Mouse (Mus musculus) myocyte (in vitro differentiated cells): Measurements from ENCODE around the gene Rpa1. TPM values are rescaled to one million over a fixed set of nuclear protein-coding genes. Genes with fewer than 3 reads are reported as not detected.

ENCODE experiments used
- H3K27me3 ChIP-seq: one replicate; pipeline ENCODE4 v1.6.1; 2011; ENCODE audit not compliant: control insufficient read depth, insufficient read depth, insufficient read length
- H3K36me3 ChIP-seq: one replicate; pipeline ENCODE4 v1.6.1; 2011; ENCODE audit not compliant: control insufficient read depth, insufficient read depth
- H3K4me2 ChIP-seq: one replicate; pipeline ENCODE4 v1.6.1; 2011; ENCODE audit warnings: low read depth, control low read depth
- H3K4me3 ChIP-seq: one replicate; pipeline ENCODE4 v1.5.1; 2011; ENCODE audit warnings: mild to moderate bottlenecking, control low read depth, moderate library complexity
- H3K79me2 ChIP-seq: one replicate; pipeline ENCODE4 v1.6.1; 2011; ENCODE audit not compliant: control insufficient read depth, insufficient read depth
- H3ac ChIP-seq: one replicate; pipeline ENCODE4 v1.6.1; 2011; ENCODE audit not compliant: control insufficient read depth, insufficient read length
- CEBPB ChIP-seq: IDR thresholded peaks from 2 replicates; pipeline ENCODE4 v1.6.1; 2011; ENCODE audit warnings: mild to moderate bottlenecking, moderate library complexity; ENCODE audit not compliant: poor library complexity, insufficient read depth, severe bottlenecking
- E2F4 ChIP-seq: IDR thresholded peaks from one replicate; pipeline ENCODE4 v1.6.1; 2011; ENCODE audit warnings: mild to moderate bottlenecking, control low read depth, moderate library complexity; ENCODE audit not compliant: insufficient read depth
- MAX ChIP-seq: IDR thresholded peaks from one replicate; pipeline ENCODE4 v1.6.1; 2011; ENCODE audit warnings: low read depth, mild to moderate bottlenecking, control low read depth
- MYOD1 ChIP-seq, 3 experiments: IDR thresholded peaks; one replicate each; pipeline ENCODE4 v1.6.1; 2011; ENCODE audit warnings: control low read depth in 2 of 3, low read depth in 2 of 3, mild to moderate bottlenecking in 2 of 3, moderate library complexity in 1 of 3; ENCODE audit not compliant: insufficient read length in 2 of 3, control insufficient read depth in 1 of 3
- MYOG ChIP-seq, 3 experiments: IDR thresholded peaks; one replicate each; pipeline ENCODE4 v1.6.1; 2011; ENCODE audit warnings: control low read depth in 2 of 3, low read depth in 2 of 3, mild to moderate bottlenecking in 2 of 3; ENCODE audit not compliant: insufficient read length in 2 of 3, control insufficient read depth in 1 of 3, insufficient read depth in 1 of 3
- POLR2A ChIP-seq: IDR thresholded peaks from one replicate; pipeline ENCODE4 v1.6.1; 2011; ENCODE audit warnings: low read depth, mild to moderate bottlenecking, control low read depth, moderate library complexity; ENCODE audit not compliant: insufficient read length
- POLR2AphosphoS2 ChIP-seq: IDR thresholded peaks from one replicate; pipeline ENCODE4 v1.6.1; 2011; ENCODE audit warnings: low read depth, control low read depth; ENCODE audit not compliant: insufficient read length
- REST ChIP-seq: IDR thresholded peaks from one replicate; pipeline ENCODE4 v1.6.1; 2011; ENCODE audit warnings: mild to moderate bottlenecking, control low read depth, moderate library complexity; ENCODE audit not compliant: insufficient read depth, insufficient read length
- SRF ChIP-seq: IDR thresholded peaks from one replicate; pipeline ENCODE4 v1.6.1; 2011; ENCODE audit warnings: low read depth; ENCODE audit not compliant: control insufficient read depth, insufficient read length
- TCF12 ChIP-seq: IDR thresholded peaks from one replicate; pipeline ENCODE4 v1.6.1; 2011; ENCODE audit warnings: mild to moderate bottlenecking, control low read depth; ENCODE audit not compliant: poor library complexity, insufficient read depth, severe bottlenecking
- TCF3 ChIP-seq: IDR thresholded peaks from one replicate; pipeline ENCODE4 v1.6.1; 2011; ENCODE audit warnings: low read depth, control low read depth; ENCODE audit not compliant: insufficient read length
- USF1 ChIP-seq: IDR thresholded peaks from one replicate; pipeline ENCODE4 v1.6.1; 2011; ENCODE audit warnings: low read depth, mild to moderate bottlenecking, control low read depth, moderate library complexity
- polyA plus RNA-seq: library from polyadenylated mRNA; unstranded; fragments of >200 nt; fragmentation: generic; extraction: Trizol; gene quantifications from one replicate; pipeline ENCODE4 v1.2.1, GENCODE M21; 2012; ENCODE audit warnings: missing spikeins

Rpa1 gene
- polyA plus RNA-seq, 1 experiment, result 63.4 TPM

DNA sequence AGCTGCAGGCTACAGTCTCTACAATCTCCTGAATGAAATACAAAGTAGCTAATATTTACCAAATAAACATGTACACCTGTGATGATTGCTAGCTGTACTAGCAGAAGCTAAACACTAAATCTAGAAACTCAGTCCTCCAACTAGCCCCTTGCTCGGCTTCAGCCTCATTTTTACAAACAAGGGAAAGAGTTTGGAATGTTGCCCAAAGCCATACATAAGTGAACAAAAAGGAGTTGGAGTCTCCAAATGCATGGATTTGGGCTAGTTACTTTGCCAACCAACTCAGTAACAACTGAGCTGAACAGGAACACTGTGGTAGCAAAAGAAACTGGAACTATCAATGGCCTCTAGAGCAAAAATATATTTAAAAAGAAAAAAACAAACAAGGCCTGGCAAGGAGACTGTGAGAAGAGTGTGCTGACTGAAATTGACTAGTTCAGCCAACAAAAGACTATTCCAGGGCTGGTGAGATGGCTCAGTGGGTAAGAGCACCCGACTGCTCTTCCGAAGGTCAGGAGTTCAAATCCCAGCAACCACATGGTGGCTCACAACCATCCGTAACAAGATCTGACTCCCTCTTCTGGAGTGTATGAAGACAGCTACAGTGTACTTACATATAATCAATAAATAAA, 1.5 kb downstream of the Rpa1 start:
- H3ac ChIP-seq, result no peak overlapping the region
- H3K36me3 ChIP-seq, result peaks cover 4% of the 10 kb centered on the region
- no peak for TF ChIP-seq POLR2A
- TF ChIP-seq MYOD1 (IDR thresholded peaks at IDR 0.05; ENCODE audit: control insufficient read depth in 1 of 3, insufficient read length in 2 of 3, low read depth in 2 of 3), result no peak
- no peak for TF ChIP-seq MYOG (IDR thresholded peaks at IDR 0.05; ENCODE audit: control insufficient read depth in 1 of 3, insufficient read depth in 1 of 3, insufficient read length in 2 of 3, low read depth in 2 of 3)
- TF ChIP-seq E2F4, result no peak
- no peak for TF ChIP-seq CEBPB
- H3K27me3 ChIP-seq, result no peaks in the 10 kb centered on the region
- H3K79me2 ChIP-seq, result peaks cover 58% of the 10 kb centered on the region
- H3K4me2 ChIP-seq, result peak overlapping the region; percentile 71
- peak overlapping the region; percentile 72 for H3K4me3 ChIP-seq

DNA sequence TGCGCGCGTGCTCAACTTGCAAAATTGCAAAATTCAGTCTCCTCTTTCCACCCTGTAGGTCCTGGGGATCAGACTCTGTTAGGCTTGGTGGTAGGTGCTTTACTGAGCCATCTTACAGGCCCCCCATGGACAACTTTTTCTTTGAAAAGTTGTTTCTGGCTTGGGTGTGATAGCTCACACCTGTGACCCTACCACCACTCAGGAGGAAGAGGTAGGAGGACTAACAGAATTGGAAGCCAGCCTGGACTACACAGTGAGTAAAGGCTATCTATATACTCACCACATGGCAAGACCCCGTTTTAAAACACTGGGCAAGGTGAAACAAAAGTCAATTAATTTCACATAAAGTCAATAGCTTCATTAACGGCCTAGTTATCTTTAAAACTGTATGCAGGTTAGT, 3.4 kb downstream of the Rpa1 start:
- Histone ChIP-seq H3K4me2 (no peak overlapping the region), H3K79me2 (peaks cover 58% of the 10 kb centered on the region), H3K27me3 (no peaks in the 10 kb centered on the region), H3ac (no peak overlapping the region), H3K4me3 (no peak overlapping the region), H3K36me3 (peaks cover 10% of the 10 kb centered on the region)
- no peak for TF ChIP-seq MYOG (IDR thresholded peaks at IDR 0.05; ENCODE audit: control insufficient read depth in 1 of 3, insufficient read depth in 1 of 3, insufficient read length in 2 of 3, low read depth in 2 of 3)
- TF ChIP-seq MYOD1 (IDR thresholded peaks at IDR 0.05; ENCODE audit: control insufficient read depth in 1 of 3, insufficient read length in 2 of 3, low read depth in 2 of 3), result no peak
- TF ChIP-seq USF1, result no peak
- TF ChIP-seq E2F4, result no peak
- no peak for TF ChIP-seq TCF12
- no peak for TF ChIP-seq SRF
- no peak for TF ChIP-seq MAX

- Histone ChIP-seq H3K4me3 (no peak overlapping the region), H3K4me2 (no peak overlapping the region), H3K79me2 (peaks cover 58% of the 10 kb centered on the region), H3K36me3 (peaks cover 14% of the 10 kb centered on the region), H3K27me3 (no peaks in the 10 kb centered on the region), H3ac (no peak overlapping the region)
- TF ChIP-seq MYOD1 (IDR thresholded peaks at IDR 0.05; ENCODE audit: control insufficient read depth in 1 of 3, insufficient read length in 2 of 3, low read depth in 2 of 3) (no peak), POLR2A (no peak), MAX (no peak)
Observed at GRCm38 (mm10) chr11:75344163-75344562, 4.0 kb downstream of the Rpa1 start.

- Histone ChIP-seq H3ac (no peak overlapping the region), H3K4me3 (no peak overlapping the region), H3K4me2 (no peak overlapping the region), H3K36me3 (peaks cover 16% of the 10 kb centered on the region), H3K79me2 (peaks cover 58% of the 10 kb centered on the region), H3K27me3 (no peaks in the 10 kb centered on the region)
- TF ChIP-seq TCF12, result no peak
- no peak for TF ChIP-seq REST
- TF ChIP-seq USF1, result no peak
- no peak for TF ChIP-seq MAX
- no peak for TF ChIP-seq SRF
- TF ChIP-seq MYOG (IDR thresholded peaks at IDR 0.05; ENCODE audit: control insufficient read depth in 1 of 3, insufficient read depth in 1 of 3, insufficient read length in 2 of 3, low read depth in 2 of 3), result no peak
- TF ChIP-seq CEBPB, result no peak
- TF ChIP-seq POLR2A, result no peak
- no peak for TF ChIP-seq MYOD1 (IDR thresholded peaks at IDR 0.05; ENCODE audit: control insufficient read depth in 1 of 3, insufficient read length in 2 of 3, low read depth in 2 of 3)
- no peak for TF ChIP-seq TCF3
- no peak for TF ChIP-seq E2F4
- TF ChIP-seq POLR2AphosphoS2, result no peak
Observed at GRCm38 (mm10) chr11:75343096-75343495, 5.0 kb downstream of the Rpa1 start.

DNA sequence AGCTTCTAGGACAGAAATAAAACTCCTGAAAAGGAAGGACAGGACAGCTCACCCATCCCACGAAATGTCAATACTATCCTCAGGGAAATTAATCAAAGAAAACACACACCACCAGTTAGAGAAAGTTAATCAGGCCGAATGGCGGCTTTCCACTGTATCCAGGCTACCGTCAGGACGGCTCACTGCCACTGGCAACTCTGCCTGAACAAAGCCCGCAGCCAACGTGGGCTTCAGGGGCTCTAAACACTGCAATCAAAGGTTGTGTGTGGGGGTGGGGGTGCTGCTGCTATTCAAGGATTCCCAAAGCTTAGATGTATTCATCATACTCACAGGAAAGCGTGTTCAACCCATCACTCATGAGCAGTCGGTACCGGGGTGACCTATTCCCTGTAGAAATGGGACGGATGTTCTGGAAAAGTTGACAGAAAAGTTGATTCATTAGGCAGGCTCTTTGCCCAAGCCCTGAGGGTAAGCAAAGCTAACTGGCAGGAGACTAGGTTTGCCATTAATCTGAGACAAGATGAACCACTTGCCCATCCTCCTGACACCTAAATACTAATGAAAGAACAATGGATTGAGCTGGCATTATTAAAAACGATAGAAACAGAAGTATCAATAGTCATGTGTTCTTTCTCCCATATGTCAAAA, 7.3 kb downstream of the Rpa1 start:
- no peaks in the 10 kb centered on the region for H3K27me3 ChIP-seq
- H3K79me2 ChIP-seq, result peaks cover 36% of the 10 kb centered on the region
- no peak overlapping the region for H3K4me2 ChIP-seq
- TF ChIP-seq POLR2AphosphoS2 (no peak), USF1 (no peak), TCF12 (no peak), SRF (no peak), POLR2A (no peak), REST (no peak), TCF3 (no peak), CEBPB (no peak), MYOG (IDR thresholded peaks at IDR 0.05; ENCODE audit: control insufficient read depth in 1 of 3, insufficient read depth in 1 of 3, insufficient read length in 2 of 3, low read depth in 2 of 3) (no peak), MAX (no peak), MYOD1 (IDR thresholded peaks at IDR 0.05; ENCODE audit: control insufficient read depth in 1 of 3, insufficient read length in 2 of 3, low read depth in 2 of 3) (no peak), E2F4 (no peak)
- H3ac ChIP-seq, result no peak overlapping the region
- H3K36me3 ChIP-seq, result peaks cover 16% of the 10 kb centered on the region
- no peak overlapping the region for H3K4me3 ChIP-seq
